Comparison of ENCODE assay signal across 9 mouse cellular contexts in the genomic region with DNA sequence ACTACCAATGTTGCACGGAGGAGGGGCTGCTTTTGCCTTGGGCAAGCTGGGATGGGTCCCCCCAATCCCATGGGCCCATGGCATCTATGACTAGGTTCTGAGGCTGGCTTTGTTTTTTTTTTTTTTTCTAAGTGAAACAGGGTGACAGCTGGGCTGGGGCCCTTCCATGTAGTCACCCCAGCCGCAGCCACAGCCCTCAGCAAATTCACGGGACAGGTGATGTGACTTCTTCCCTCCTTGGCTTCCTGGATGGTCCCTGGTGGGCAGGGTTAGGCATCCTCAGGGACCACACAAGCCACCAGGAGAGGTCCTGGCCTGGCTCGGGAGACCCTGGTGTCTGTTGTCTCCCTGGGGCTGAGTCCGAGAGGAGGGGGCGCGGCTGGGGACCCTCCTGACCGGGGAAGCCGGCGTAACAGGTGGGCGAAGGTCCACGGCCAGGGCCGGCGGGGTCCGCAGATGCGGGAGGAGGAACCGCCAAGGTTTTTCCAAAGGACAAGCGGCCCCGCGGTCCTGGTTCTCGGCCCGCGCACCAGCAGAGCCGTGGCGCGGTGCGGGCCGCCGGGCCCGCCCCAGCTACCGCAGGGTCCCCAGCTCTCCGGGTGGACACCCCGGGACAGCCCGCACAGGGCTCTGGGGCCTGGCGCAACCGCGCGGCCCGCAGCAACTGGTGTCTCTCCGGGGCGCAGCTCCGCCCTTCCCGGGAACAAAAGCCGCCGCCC. TPM values are rescaled to one million over a fixed set of nuclear protein-coding genes. Genes with fewer than 3 reads are reported as not detected.
DNase-seq lines count a peak whose midpoint lies in the region; ATAC-seq and TF ChIP-seq lines count a peak whose summit lies in the region.
"Had no signal": no experiment of that assay in that cellular context is flagged by ENCODE, and none has a peak within 500 bp of the region (broad histone marks: within the 10 kb centered on the region; RNA-seq: fewer than 3 reads in every experiment).

No protein-coding gene starts in this region.

- no peak for TF ChIP-seq EP300 in ES-Bruce4 (IDR thresholded peaks at IDR 0.05; ENCODE audit: insufficient read depth, low read depth, low read length)
- TF ChIP-seq EP300 in heart, postnatal 0 days (IDR thresholded peaks at IDR 0.05; ENCODE audit: low read depth): no peak

- H3K27ac ChIP-seq in cerebellum, adult 2 months (ENCODE audit: insufficient read depth, low read length): no peak overlapping the region
- H3K27ac ChIP-seq in ES-Bruce4 (ENCODE audit: insufficient read depth, low read length): no peak overlapping the region
- H3K27ac ChIP-seq in heart, postnatal 0 days (ENCODE audit: low read depth): no peak overlapping the region
- no peak overlapping the region for H3K27ac ChIP-seq in thymus, adult 2 months (ENCODE audit: control insufficient read depth, insufficient read depth, low read length)

- peak overlapping the region; percentile 64 for H3K4me2 ChIP-seq in heart, postnatal 0 days (ENCODE audit: low read depth, low read length)

- H3K9ac ChIP-seq in ES-Bruce4 (ENCODE audit: low read depth, poor library complexity, severe bottlenecking): peak overlapping the region; percentile 71
- H3K9ac ChIP-seq in heart, postnatal 0 days (replicated peaks; ENCODE audit: low read depth, low read length): no peak overlapping the region

- TF ChIP-seq POLR2A in cerebellum, adult 2 months (IDR thresholded peaks at IDR 0.05; ENCODE audit: borderline replicate concordance, insufficient read depth, low read length): no peak
- TF ChIP-seq POLR2A in ES-Bruce4 (IDR thresholded peaks at IDR 0.05; ENCODE audit: insufficient read depth, low read length): no peak
- no peak for TF ChIP-seq POLR2A in thymus, adult 2 months (IDR thresholded peaks at IDR 0.05; ENCODE audit: control insufficient read depth, extremely low read depth, insufficient read depth, low read length, poor library complexity)

- H3K4me1 ChIP-seq in cerebellum, adult 2 months (ENCODE audit: control insufficient read depth, insufficient read depth, low read length): peaks cover 14% of the 10 kb centered on the region
- H3K4me1 ChIP-seq in ES-Bruce4 (ENCODE audit: control insufficient read depth, insufficient read depth, low read length): no peaks in the 10 kb centered on the region
- H3K4me1 ChIP-seq in heart, postnatal 0 days (ENCODE audit: control insufficient read depth, insufficient read depth): no peaks in the 10 kb centered on the region
- peaks cover 4% of the 10 kb centered on the region for H3K4me1 ChIP-seq in thymus, adult 2 months (replicated peaks; ENCODE audit: control insufficient read depth, insufficient read depth, low read length)

- peak overlapping the region; percentile 73 for H3K4me3 ChIP-seq in cerebellum, adult 2 months (replicated peaks; ENCODE audit: insufficient read depth, low read depth, low read length)
- H3K4me3 ChIP-seq in ES-Bruce4 (ENCODE audit: low read depth, low read length): peak overlapping the region; percentile 41
- peak overlapping the region; percentile 48 for H3K4me3 ChIP-seq in heart, postnatal 0 days (ENCODE audit: low read depth, low read length)
- H3K4me3 ChIP-seq in thymus, adult 2 months (ENCODE audit: control insufficient read depth, insufficient read depth, low read length): no peak overlapping the region

- 12% methylated on average over 45 of the region's 45 CpGs for WGBS in cerebellum, adult 2 months
- 18% methylated on average over 28 of the region's 45 CpGs for WGBS in heart, postnatal 0 days
- WGBS in thymus, adult 2 months: 26% methylated on average over 45 of the region's 45 CpGs

- no peak for DNase-seq in cerebellum, adult 2 months
- DNase-seq in cerebellum, adult 11-12 months: no peak
- no peak for DNase-seq in heart, postnatal 0 days (ENCODE audit: low spot score)
- peak; percentile 16 for DNase-seq in lung, postnatal 36 days
- DNase-seq in MN1 (ENCODE audit: low spot score): no peak
- no peak for DNase-seq in adrenal gland, adult 18-20 months (ENCODE audit: low spot score in 2 of 2)
- no peak for DNase-seq in thymus, adult 2 months
- DNase-seq: thymus, adult 18-20 months had no signal

- H3K9me3 ChIP-seq in ES-Bruce4 (replicated peaks; ENCODE audit: control insufficient read depth, insufficient read depth, low read length, poor library complexity, severe bottlenecking): no peaks in the 10 kb centered on the region
- H3K9me3 ChIP-seq in heart, postnatal 0 days (replicated peaks; ENCODE audit: control insufficient read depth, low read length): no peaks in the 10 kb centered on the region

- no peaks in the 10 kb centered on the region for H3K36me3 ChIP-seq in ES-Bruce4 (ENCODE audit: control insufficient read depth, insufficient read depth, low read length, poor library complexity, severe bottlenecking)
- H3K36me3 ChIP-seq in heart, postnatal 0 days (replicated peaks; ENCODE audit: control insufficient read depth, insufficient read depth, low read length): no peaks in the 10 kb centered on the region
- H3K36me3 ChIP-seq in thymus, adult 2 months (ENCODE audit: control insufficient read depth, insufficient read depth, low read length): no peaks in the 10 kb centered on the region

- ATAC-seq in heart, postnatal 0 days (ENCODE audit: insufficient read depth, low read depth): 0 out of 2 replicates have a peak, but pooled peaks have one; percentile 33

- 0 out of 2 replicates have a peak, but pooled peaks cover 4% of the 10 kb centered on the region for H3K27me3 ChIP-seq in cerebellum, adult 2 months (ENCODE audit: control insufficient read depth, insufficient read depth, low read length)
- peaks cover 23% of the 10 kb centered on the region for H3K27me3 ChIP-seq in ES-Bruce4 (ENCODE audit: control insufficient read depth, insufficient read depth, low read length, poor library complexity, severe bottlenecking)
- H3K27me3 ChIP-seq in heart, postnatal 0 days (ENCODE audit: control insufficient read depth, insufficient read depth, low read length): peaks cover 62% of the 10 kb centered on the region
- H3K27me3 ChIP-seq in thymus, adult 2 months (ENCODE audit: control insufficient read depth, insufficient read depth, low read length): peaks cover 21% of the 10 kb centered on the region; the same call in 1 of the 2 replicates

- TF ChIP-seq CTCF in cerebellum, adult 2 months (IDR thresholded peaks at IDR 0.05; ENCODE audit: borderline replicate concordance, insufficient read depth, low read depth, low read length): no peak
- no peak for TF ChIP-seq CTCF in ES-Bruce4 (IDR thresholded peaks at IDR 0.05; ENCODE audit: low read depth, low read length)
- TF ChIP-seq CTCF in heart, postnatal 0 days (IDR thresholded peaks at IDR 0.05; ENCODE audit: low read depth): no peak
- no peak for TF ChIP-seq CTCF in thymus, adult 2 months (IDR thresholded peaks at IDR 0.05; ENCODE audit: borderline replicate concordance, control insufficient read depth, extremely low read depth, insufficient read depth, low read length, poor library complexity)

RNA-seq across cellular contexts. Expression of gene Doc2b, which starts 1.1 kb away (rescaled TPM):
- polyA plus RNA-seq in cerebellum, adult 2 months (2012; rRNA removed): 32.1 and 36.7 TPM in 2 replicates
- polyA plus RNA-seq in ES-Bruce4 (2011; ENCODE audit: insufficient read depth, insufficient read length, low read depth, missing spikeins): 0.15 and 0.22 TPM in 2 replicates
- 0.62 TPM in 1 of 2 replicates, not detected in the other for total RNA-seq in heart, postnatal 0 days (2014; rRNA removed; ENCODE audit: low replicate concordance)
- polyA plus RNA-seq in heart, postnatal 0 days (2015; fragmentation: Nextera tagmentation; extraction: Ambion mirVana): 0.03 and 0.04 TPM in 2 replicates
- total RNA-seq in adrenal gland, adult 18-20 months (2021): 10 to 100 TPM; 11.7 to 12.1 TPM
- 0.24 and 0.31 TPM in 2 replicates for polyA plus RNA-seq in thymus, adult 2 months (2012; rRNA removed)

Comparison
In these comparisons a context has a peak if more than half of its experiments do, and no peak if none do; other contexts are left out.
1. RNA of gene Doc2b, which starts 1.1 kb away (polyA plus RNA-seq): 32.1 to 36.7 TPM in cerebellum, adult 2 months; 0.24 to 0.31 TPM in thymus, adult 2 months, 0.15 to 0.22 TPM in ES-Bruce4 and 0.03 to 0.04 TPM in heart, postnatal 0 days; every median in the first group is over 10 times any median in the second.